Mouse (Mus musculus): ENCODE data around the gene Pram1.
A peak's percentile ranks its signal among the peaks of the same experiment; 100 is the strongest.

The Pram1 gene

GRCm38 (mm10) chr17:33666813-33667212, 29.0 kb downstream of the Pram1 start:
- no peak for DNase-seq (ENCODE audit: low read depth in 1 of 2, low spot score in 2 of 2)

GRCm38 (mm10) chr17:33669681-33670080, 31.8 kb downstream of the Pram1 start:
- no peak for DNase-seq (ENCODE audit: low read depth in 1 of 2, low spot score in 2 of 2)

- DNase-seq (ENCODE audit: low read depth in 1 of 2, low spot score in 2 of 2) = no peak
Observed at GRCm38 (mm10) chr17:33673837-33674236, 36.0 kb downstream of the Pram1 start.

- no peak for DNase-seq (ENCODE audit: low read depth in 1 of 2, low spot score in 2 of 2)
Observed at GRCm38 (mm10) chr17:33675452-33675851, 37.6 kb downstream of the Pram1 start.

GRCm38 (mm10) chr17:33676086-33676485, 38.2 kb downstream of the Pram1 start:
- no peak for DNase-seq (ENCODE audit: low read depth in 1 of 2, low spot score in 2 of 2)

- DNase-seq (ENCODE audit: low read depth in 1 of 2, low spot score in 2 of 2) = no peak
Observed at GRCm38 (mm10) chr17:33678771-33679170, 40.9 kb downstream of the Pram1 start.

- DNase-seq (ENCODE audit: low read depth in 1 of 2, low spot score in 2 of 2) = no peak
Observed at GRCm38 (mm10) chr17:33681767-33682166, 43.9 kb downstream of the Pram1 start.

GRCm38 (mm10) chr17:33684671-33685231, 46.9 kb downstream of the Pram1 start:
- peak; percentile 30 to 65 for DNase-seq (ENCODE audit: low read depth in 1 of 2, low spot score in 2 of 2)

GRCm38 (mm10) chr17:33685249-33685653, 47.4 kb downstream of the Pram1 start:
- peak; percentile 95 for DNase-seq (ENCODE audit: low read depth in 1 of 2, low spot score in 2 of 2)

- DNase-seq (ENCODE audit: low read depth in 1 of 2, low spot score in 2 of 2) = no peak
Observed at GRCm38 (mm10) chr17:33686760-33687159, 48.9 kb downstream of the Pram1 start, which contains the start of gene Hnrnpm. Gene Hnrnpm, minus strand, starts transcription at chr17:33686860.

Data from monocyte, adult 2 months (primary cell).